Mouse (Mus musculus): ENCODE measurements at regions not wholly inside any gene's neighbourhood (a gene's known extent, or its start where the extent isn't known, plus 50 kb on each side); places are given as distances from the start of the nearest gene placed in this dataset.

DNA sequence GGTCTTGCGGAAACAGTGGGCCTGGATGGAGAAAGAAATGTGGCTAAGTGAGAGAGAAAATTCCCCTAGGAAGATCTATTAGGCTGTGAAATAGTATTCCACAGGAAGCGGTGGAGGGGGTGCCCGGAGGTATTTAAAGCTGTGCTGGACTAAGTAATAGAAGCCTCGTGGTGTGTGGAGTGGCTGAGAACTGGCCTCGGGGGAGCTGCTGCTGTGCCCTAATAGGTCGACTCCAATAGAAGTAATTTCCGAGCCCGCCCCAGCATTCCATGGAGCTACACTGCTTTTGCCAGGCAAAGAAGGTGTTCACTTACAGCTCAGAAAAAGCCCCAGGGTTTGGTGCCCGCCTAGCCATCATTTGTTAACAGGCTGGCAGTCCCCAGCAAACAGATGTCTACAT lies 317.1 kb upstream of the Zmiz1 start:
- TF ChIP-seq CTCF (IDR thresholded peaks at IDR 0.05; ENCODE audit: borderline replicate concordance, insufficient read depth, low read depth, low read length) = no peak
- TF ChIP-seq POLR2A (IDR thresholded peaks at IDR 0.05; ENCODE audit: borderline replicate concordance, insufficient read depth, low read length) = no peak

All from cerebellum, adult 2 months (tissue).